Mouse (Mus musculus) lung, embryonic 14.5 days (tissue): Measurements from ENCODE around the gene Ero1l. TPM values are rescaled to one million over a fixed set of nuclear protein-coding genes. Genes with fewer than 3 reads are reported as not detected.
A peak's percentile ranks its signal among the peaks of the same experiment; 100 is the strongest.

Experiments used
- ATAC-seq: fragments of 200-750 bp; cut with Nextera tagmentation; 2 replicates; pipeline ENCODE4 v1.8.0; 2017; ENCODE audit warnings: mild to moderate bottlenecking, moderate TSS enrichment, moderate library complexity; ENCODE audit not compliant: insufficient read depth
- DNase-seq: peaks from one replicate; pipeline ENCODE4 v3.0.0-alpha.2; 2015
- H3K27ac ChIP-seq: fragments of 300-500 bp; sonication (generic); 2 replicates; pipeline ENCODE4 v1.5.1; 2014; ENCODE audit warnings: low read depth, mild to moderate bottlenecking, moderate library complexity
- H3K27me3 ChIP-seq: fragments of 300-500 bp; sonication (generic); 2 replicates; pipeline ENCODE4 v1.6.1; 2014; ENCODE audit warnings: low read length, control low read depth; ENCODE audit not compliant: insufficient read depth
- H3K36me3 ChIP-seq: fragments of 300-500 bp; sonication (generic); 2 replicates; pipeline ENCODE4 v1.6.1; 2014; ENCODE audit warnings: control low read depth; ENCODE audit not compliant: insufficient read depth
- H3K4me1 ChIP-seq: fragments of 300-500 bp; sonication (generic); 2 replicates; pipeline ENCODE4 v1.6.1; 2014; ENCODE audit warnings: antibody characterized with exemption, control low read depth; ENCODE audit not compliant: insufficient read depth
- H3K4me2 ChIP-seq: fragments of 300-500 bp; sonication (generic); 2 replicates; pipeline ENCODE4 v1.6.1; 2014; ENCODE audit warnings: mild to moderate bottlenecking
- H3K4me3 ChIP-seq: fragments of 300-500 bp; sonication (generic); 2 replicates; pipeline ENCODE4 v1.5.1; 2014; ENCODE audit warnings: low read depth, low read length
- H3K9ac ChIP-seq: fragments of 300-500 bp; sonication (generic); 2 replicates; pipeline ENCODE4 v1.6.1; 2014
- H3K9me3 ChIP-seq: fragments of 300-500 bp; sonication (generic); 2 replicates; pipeline ENCODE4 v1.6.1; 2016; ENCODE audit warnings: low read depth, low read length, control low read depth
- CTCF ChIP-seq: IDR thresholded peaks from 2 replicates; pipeline ENCODE4 v1.5.1; 2016; ENCODE audit warnings: antibody characterized with exemption, low read depth
- WGBS: fragments of 180-500 bp; shearing (Covaris S2); extraction: QIAGEN DNeasy Blood & Tissue Kit; methylation state at CpG from one replicate; pipeline ENCODE4 v1.1.7; 2014; 5-methylcytosine and 5-hydroxymethylcytosine counted together
- polyA plus RNA-seq: library from polyadenylated mRNA; unstranded; fragments of >200 nt; fragmentation: Nextera tagmentation; extraction: Ambion mirVana; gene quantifications from 2 replicates; pipeline ENCODE4 v1.2.1, GENCODE M21; 2014

Ero1l gene
- polyA plus RNA-seq: 30.1 and 30.8 TPM in 2 replicates

GRCm38 (mm10) chr14:45318426-45319236 lies at the start of gene Ero1l:
Gene Ero1l (minus strand): TSS chr14:45318771.
- TF ChIP-seq CTCF: no peak
- WGBS: 2% methylated on average over 50 of the region's 74 CpGs
- Histone ChIP-seq H3K4me1 (no peaks in the 10 kb centered on the region), H3K27me3 (no peaks in the 10 kb centered on the region), H3K4me3 (peak within 1 kb of the TSS; percentile 94), H3K4me2 (peak within 1 kb of the TSS; percentile 80), H3K36me3 (no peaks in the 10 kb centered on the region), H3K9ac (peak within 1 kb of the TSS; percentile 91), H3K27ac (peak within 1 kb of the TSS; percentile 92), H3K9me3 (no peaks in the 10 kb centered on the region)
- DNase-seq: peak; percentile 92
- peak; percentile 96 for ATAC-seq

GRCm38 (mm10) chr14:45365196-45365587 lies 46.6 kb upstream of the Ero1l start:
- Histone ChIP-seq H3K4me3 (no peak overlapping the region), H3K27ac (no peak overlapping the region), H3K36me3 (peaks cover 14% of the 10 kb centered on the region), H3K9ac (no peak overlapping the region), H3K4me2 (no peak overlapping the region), H3K4me1 (no peaks in the 10 kb centered on the region), H3K27me3 (no peaks in the 10 kb centered on the region), H3K9me3 (no peaks in the 10 kb centered on the region)
- TF ChIP-seq CTCF: no peak
- no peak for DNase-seq
- WGBS: 85% methylated on average over 6 of the region's 6 CpGs
- ATAC-seq: no peak

DNA sequence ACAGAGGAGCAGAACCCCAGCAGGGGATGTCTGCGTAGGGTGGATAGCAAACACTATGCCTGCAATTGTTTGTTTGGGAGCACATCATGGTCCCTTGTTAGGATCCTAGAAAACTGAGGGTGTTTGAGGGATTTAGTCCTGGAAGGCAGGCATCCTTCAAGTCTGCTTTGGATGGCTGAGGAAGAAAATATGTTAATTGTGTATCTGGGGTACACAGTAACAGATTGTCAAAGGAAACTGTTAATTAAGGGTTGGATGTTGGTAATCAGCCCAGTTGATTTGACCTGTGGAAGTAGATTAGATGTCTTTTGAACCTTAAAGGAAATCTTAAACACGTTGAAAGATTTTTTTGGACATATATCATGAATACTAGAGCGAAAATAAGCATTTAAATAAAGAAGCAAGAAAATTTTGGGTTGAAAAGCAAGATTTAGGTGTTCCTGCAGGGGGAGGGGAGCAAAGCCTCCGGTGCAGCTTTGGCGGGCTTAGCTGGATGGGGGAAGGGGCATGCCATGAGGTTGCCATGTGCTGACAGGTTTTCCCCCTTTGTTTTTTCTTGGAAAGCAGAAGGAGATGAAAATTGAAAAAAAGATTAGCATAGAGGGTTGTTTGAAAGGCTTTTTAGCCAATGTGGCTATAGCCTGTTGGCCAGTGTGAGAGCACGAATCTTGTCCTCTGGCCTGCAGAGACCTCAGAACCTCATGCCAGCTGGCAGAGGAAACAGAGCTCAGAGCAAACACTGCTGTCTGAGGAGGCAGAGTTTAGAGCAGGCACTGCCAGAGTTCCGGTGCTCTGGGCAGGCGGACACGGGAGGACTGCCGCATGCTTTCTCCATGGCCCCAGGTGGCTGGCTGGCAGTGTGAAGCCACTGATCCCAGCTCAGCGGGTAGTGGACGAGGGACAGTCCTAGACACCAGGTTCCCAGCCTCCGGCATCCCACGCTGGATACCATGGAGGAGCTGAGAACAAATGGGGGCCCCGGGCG lies 45.9 kb upstream of the Ero1l start:
- Histone ChIP-seq H3K9ac (no peak overlapping the region), H3K4me1 (no peaks in the 10 kb centered on the region), H3K9me3 (no peaks in the 10 kb centered on the region), H3K4me2 (no peak overlapping the region), H3K4me3 (no peak overlapping the region), H3K36me3 (peaks cover 8% of the 10 kb centered on the region), H3K27ac (no peak overlapping the region), H3K27me3 (no peaks in the 10 kb centered on the region)
- WGBS: 80% methylated on average over 16 of the region's 16 CpGs
- DNase-seq (no peak), ATAC-seq (no peak)
- no peak for TF ChIP-seq CTCF

DNA sequence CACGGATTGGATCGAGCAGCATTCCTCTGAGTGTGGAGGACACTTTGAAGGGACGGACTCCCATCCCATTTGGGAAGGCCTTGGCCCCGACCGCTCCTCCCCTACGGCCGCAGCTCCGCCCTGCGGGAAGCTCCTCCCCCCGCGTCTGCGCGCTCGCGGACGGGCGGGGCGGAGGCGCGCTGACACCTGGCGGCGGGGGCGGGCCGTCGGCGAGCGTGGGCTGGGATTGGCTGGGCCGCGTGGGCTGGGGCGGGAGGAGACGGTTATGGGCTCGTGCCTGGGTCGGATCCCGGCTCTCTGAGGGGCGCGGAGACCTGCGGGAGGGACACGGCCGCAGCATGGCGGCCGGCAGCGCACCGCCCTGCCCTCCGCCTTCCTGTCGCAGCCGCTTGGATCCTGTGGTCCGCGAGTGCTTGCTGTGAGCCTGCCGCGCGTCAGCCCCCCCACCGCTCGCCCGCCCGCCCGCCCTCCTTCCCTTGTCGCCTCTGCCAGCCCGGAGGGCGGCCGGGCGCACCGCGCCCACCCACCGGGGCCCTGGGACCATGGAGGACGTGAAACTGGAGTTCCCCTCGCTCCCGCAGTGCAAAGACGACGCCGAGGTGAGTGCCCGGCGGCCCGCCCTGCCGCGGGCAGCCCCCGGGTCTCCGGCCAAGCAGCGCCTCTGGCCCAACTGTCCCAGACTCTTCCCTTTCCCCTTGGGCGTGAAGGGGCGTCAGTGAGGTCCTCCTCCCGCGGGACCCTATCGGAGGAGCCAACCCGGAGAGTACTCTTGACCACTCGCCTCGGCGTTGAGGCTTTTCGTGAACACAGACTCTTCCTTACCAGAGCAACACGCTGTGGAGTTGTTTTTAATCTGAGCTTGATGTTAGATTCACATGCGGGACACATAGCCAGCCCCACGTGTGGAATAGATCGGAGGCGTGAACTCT lies 32.6 kb upstream of the Ero1l start, which contains the start of gene Styx:
Gene Styx (plus strand): TSS at position 163 of the 929 bp plus-strand sequence.
- Histone ChIP-seq H3K9ac (peak within 1 kb of the TSS; percentile 82), H3K27me3 (no peaks in the 10 kb centered on the region), H3K4me1 (no peaks in the 10 kb centered on the region), H3K9me3 (no peaks in the 10 kb centered on the region), H3K4me3 (peak within 1 kb of the TSS; percentile 71), H3K27ac (peak within 1 kb of the TSS; percentile 79), H3K4me2 (peak within 1 kb of the TSS; percentile 70), H3K36me3 (peaks cover 26% of the 10 kb centered on the region)
- peak; percentile 99 for ATAC-seq
- no peak for TF ChIP-seq CTCF
- under 1% methylated on average over 71 of the region's 93 CpGs for WGBS
- peak; percentile 97 for DNase-seq

DNA sequence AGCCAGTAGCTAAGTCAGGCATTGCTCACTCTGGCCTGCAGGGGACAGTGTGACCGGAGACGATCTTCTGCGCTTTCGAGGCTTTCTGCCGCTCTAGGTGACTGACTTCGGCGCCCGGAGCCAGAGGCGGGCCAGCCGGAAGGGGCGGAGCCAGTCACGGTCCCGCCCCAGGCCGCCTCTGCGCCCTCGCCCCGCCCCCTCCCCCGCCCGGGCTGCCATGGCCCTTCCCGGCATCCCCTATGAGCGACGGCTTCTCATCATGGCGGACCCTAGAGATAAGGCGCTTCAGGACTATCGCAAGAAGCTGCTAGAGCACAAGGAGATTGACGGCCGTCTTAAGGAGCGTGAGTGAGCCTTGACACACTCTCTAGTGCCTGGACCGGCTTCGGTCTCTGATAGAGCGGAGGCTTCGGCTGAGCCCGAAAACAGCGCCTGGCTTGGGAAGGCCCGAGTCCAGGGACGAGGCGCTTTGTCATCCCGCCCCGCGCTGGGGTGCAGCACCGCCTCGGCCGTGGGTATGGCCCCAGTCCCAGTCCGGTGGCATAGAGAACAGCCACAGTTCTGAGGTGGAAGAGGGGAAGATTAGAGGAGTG lies 11.1 kb upstream of the Ero1l start, which contains the start of gene Psmc6:
Gene Psmc6 (plus strand): TSS at position 200 of the 593 bp plus-strand sequence.
- peak; percentile 96 for TF ChIP-seq CTCF
- under 1% methylated on average over 44 of the region's 44 CpGs for WGBS

More for the DNA sequence above, 11.1 kb upstream of the Ero1l start, which contains the start of gene Psmc6:
- no peaks in the 10 kb centered on the region for H3K27me3 ChIP-seq
- no peaks in the 10 kb centered on the region for H3K4me1 ChIP-seq
- H3K4me3 ChIP-seq: peak within 1 kb of the TSS; percentile 94
- no peaks in the 10 kb centered on the region for H3K9me3 ChIP-seq
- H3K36me3 ChIP-seq: peaks cover 30% of the 10 kb centered on the region
- DNase-seq (peak; percentile 97), ATAC-seq (peak; percentile 97)
- peak within 1 kb of the TSS; percentile 96 for H3K9ac ChIP-seq
- peak within 1 kb of the TSS; percentile 87 for H3K27ac ChIP-seq
- peak within 1 kb of the TSS; percentile 71 for H3K4me2 ChIP-seq
